11 mouse cellular contexts compared by ENCODE assay signal in genomic region chr7:45642083-45642482, GRCm38 (mm10). TPM values are rescaled to one million over a fixed set of nuclear protein-coding genes. Genes with fewer than 3 reads are reported as not detected.
DNase-seq lines count a peak whose midpoint lies in the region; ATAC-seq lines count a peak whose summit lies in the region.
"Had no signal": no experiment of that assay in that cellular context is flagged by ENCODE, and none has a peak within 500 bp of the region (broad histone marks: within the 10 kb centered on the region; RNA-seq: fewer than 3 reads in every experiment).

No protein-coding gene starts in this region.

- H3K27me3 ChIP-seq in heart, embryonic 11.5 days (ENCODE audit: control insufficient read depth, insufficient read depth, low read length), result no peaks in the 10 kb centered on the region; the same call in 1 of the 2 replicates
- H3K27me3 ChIP-seq in embryonic facial prominence, embryonic 14.5 days (replicated peaks; ENCODE audit: control insufficient read depth, insufficient read depth, low read length), result no peaks in the 10 kb centered on the region
- no peaks in the 10 kb centered on the region for H3K27me3 ChIP-seq in limb, embryonic 11.5 days (ENCODE audit: control insufficient read depth, insufficient read depth, low read length)

- DNase-seq in heart, postnatal 25 days (ENCODE audit: low spot score), result no peak
- DNase-seq in embryonic facial prominence, embryonic 14.5 days (ENCODE audit: low spot score), result no peak
- no peak for DNase-seq in limb, embryonic 11.5 days (ENCODE audit: low spot score)
- no peak for DNase-seq in right cerebral cortex, adult 2 months (ENCODE audit: low spot score in 2 of 2)
- no peak for DNase-seq in testis, postnatal 14 days (ENCODE audit: low spot score)
- DNase-seq in spleen, postnatal 14 days (ENCODE audit: low spot score in 2 of 2), result no peak
- DNase-seq: adrenal gland, adult 2 months had no signal

- H3K4me3 ChIP-seq in heart, embryonic 11.5 days (ENCODE audit: low read depth, low read length), result no peak overlapping the region
- peak overlapping the region; percentile 50 for H3K4me3 ChIP-seq in brown adipose tissue, adult 24 weeks (ENCODE audit: insufficient read depth, low read depth, low read length)
- H3K4me3 ChIP-seq in embryonic facial prominence, embryonic 14.5 days (ENCODE audit: low read depth, low read length), result peak overlapping the region; percentile 43
- no peak overlapping the region for H3K4me3 ChIP-seq in limb, embryonic 11.5 days (ENCODE audit: low read depth, low read length)
- H3K4me3 ChIP-seq: erythroblast, embryonic 14.5 days had no signal

- H3K36me3 ChIP-seq in heart, embryonic 11.5 days (ENCODE audit: control insufficient read depth, insufficient read depth, low read length), result no peaks in the 10 kb centered on the region
- no peaks in the 10 kb centered on the region; the same call in 1 of the 2 replicates for H3K36me3 ChIP-seq in embryonic facial prominence, embryonic 14.5 days (ENCODE audit: control insufficient read depth, insufficient read depth, low read length)
- H3K36me3 ChIP-seq in limb, embryonic 11.5 days (ENCODE audit: control insufficient read depth, insufficient read depth, low read length), result no peaks in the 10 kb centered on the region

- 0 out of 2 replicates have a peak overlapping the region, but pooled peaks have one; percentile 16 for H3K9ac ChIP-seq in heart, embryonic 11.5 days (ENCODE audit: low read depth, low read length)
- H3K9ac ChIP-seq in embryonic facial prominence, embryonic 14.5 days (ENCODE audit: low read depth, low read length), result peak overlapping the region; percentile 48
- no peak overlapping the region for H3K9ac ChIP-seq in limb, embryonic 11.5 days (ENCODE audit: low read length)

- ATAC-seq in heart, embryonic 11.5 days (replicated peaks; ENCODE audit: insufficient number of reproducible peaks, low FRiP score, low TSS enrichment), result no peak
- ATAC-seq in embryonic facial prominence, embryonic 14.5 days (ENCODE audit: low read depth), result no peak
- ATAC-seq in limb, embryonic 11.5 days (ENCODE audit: insufficient number of reproducible peaks, low FRiP score, low TSS enrichment, low read depth), result no peak

- H3K4me2 ChIP-seq in heart, embryonic 11.5 days, result no peak overlapping the region; the same call in 1 of the 2 replicates
- peak overlapping the region; percentile 81 for H3K4me2 ChIP-seq in embryonic facial prominence, embryonic 14.5 days (ENCODE audit: low read depth, low read length)
- peak overlapping the region; percentile 68 for H3K4me2 ChIP-seq in limb, embryonic 11.5 days (ENCODE audit: low read depth, severe bottlenecking)

- no peaks in the 10 kb centered on the region for H3K9me3 ChIP-seq in heart, embryonic 11.5 days (replicated peaks; ENCODE audit: control insufficient read depth, low read length)
- no peaks in the 10 kb centered on the region for H3K9me3 ChIP-seq in embryonic facial prominence, embryonic 14.5 days (ENCODE audit: control insufficient read depth, low read length)
- no peaks in the 10 kb centered on the region for H3K9me3 ChIP-seq in limb, embryonic 11.5 days (ENCODE audit: control insufficient read depth, low read length)

- H3K4me1 ChIP-seq in heart, embryonic 11.5 days (ENCODE audit: control insufficient read depth, insufficient read depth, low read length), result peaks cover 30% of the 10 kb centered on the region
- H3K4me1 ChIP-seq in brown adipose tissue, adult 24 weeks (ENCODE audit: control insufficient read depth, insufficient read depth, insufficient read length, low read length), result peaks cover 26% of the 10 kb centered on the region
- H3K4me1 ChIP-seq in embryonic facial prominence, embryonic 14.5 days (ENCODE audit: control insufficient read depth, insufficient read depth, low read length), result peaks cover 41% of the 10 kb centered on the region
- H3K4me1 ChIP-seq in limb, embryonic 11.5 days (ENCODE audit: control insufficient read depth, insufficient read depth, low read length), result peaks cover 17% of the 10 kb centered on the region

- 74% methylated on average over 5 of the region's 5 CpGs for WGBS in heart, embryonic 11.5 days (ENCODE audit: insufficient replicate concordance)
- WGBS in embryonic facial prominence, embryonic 14.5 days, result 71% methylated on average over 5 of the region's 5 CpGs
- WGBS in limb, embryonic 11.5 days, result 88% methylated on average over 5 of the region's 5 CpGs

- intact Hi-C loops in heart, postnatal 25 days (cut with DNase I), result no loop called here

- no peak overlapping the region for H3K27ac ChIP-seq in heart, embryonic 11.5 days (ENCODE audit: low read depth, low read length)
- H3K27ac ChIP-seq in brown adipose tissue, adult 24 weeks (replicated peaks; ENCODE audit: low read depth, low read length), result peak overlapping the region; percentile 73
- 0 out of 2 replicates have a peak overlapping the region, but pooled peaks have one; percentile 74 for H3K27ac ChIP-seq in embryonic facial prominence, embryonic 14.5 days (replicated peaks; ENCODE audit: low read depth, low read length)
- H3K27ac ChIP-seq in limb, embryonic 11.5 days (replicated peaks; ENCODE audit: low read depth, low read length), result no peak overlapping the region

RNA-seq across cellular contexts. Expression of gene Mamstr, which starts 2.3 kb away (rescaled TPM):
- polyA plus RNA-seq in heart, embryonic 11.5 days (2014; fragmentation: Nextera tagmentation; extraction: Ambion mirVana), result 3.4 and 4.0 TPM in 2 replicates
- total RNA-seq in heart, postnatal 25 days (2021), result 1 to 10 TPM; 6.0 to 8.4 TPM
- polyA plus RNA-seq in brown adipose tissue, adult 24 weeks (2012; ENCODE audit: insufficient read depth, insufficient read length, missing spikeins), result 1.5 TPM in 1 of 2 replicates, not detected in the other
- 23.3 and 28.8 TPM in 2 replicates for polyA plus RNA-seq in embryonic facial prominence, embryonic 14.5 days (2014; fragmentation: Nextera tagmentation; extraction: Ambion mirVana)
- polyA plus RNA-seq in limb, embryonic 11.5 days (2014; fragmentation: Nextera tagmentation; extraction: Ambion mirVana), result 2.8 and 5.1 TPM in 2 replicates
- polyA plus RNA-seq: erythroblast, embryonic 14.5 days had no signal

RNA-seq across cellular contexts. Expression of gene Rasip1, which starts 14.8 kb away (rescaled TPM):
- polyA plus RNA-seq in heart, embryonic 11.5 days (2014; fragmentation: Nextera tagmentation; extraction: Ambion mirVana), result 13.9 and 14.5 TPM in 2 replicates
- total RNA-seq in heart, postnatal 25 days (2021), result 10 to 100 TPM; 26.3 to 33.6 TPM
- polyA plus RNA-seq in brown adipose tissue, adult 24 weeks (2012; ENCODE audit: insufficient read depth, insufficient read length, missing spikeins), result 4.3 and 9.3 TPM in 2 replicates
- polyA plus RNA-seq in embryonic facial prominence, embryonic 14.5 days (2014; fragmentation: Nextera tagmentation; extraction: Ambion mirVana), result 10.4 and 11.1 TPM in 2 replicates
- 5.8 and 6.4 TPM in 2 replicates for polyA plus RNA-seq in limb, embryonic 11.5 days (2014; fragmentation: Nextera tagmentation; extraction: Ambion mirVana)

RNA-seq across cellular contexts. Expression of gene Izumo1, which starts 20.5 kb away (rescaled TPM):
- polyA plus RNA-seq in heart, embryonic 11.5 days (2014; fragmentation: Nextera tagmentation; extraction: Ambion mirVana), result 0.34 and 0.35 TPM in 2 replicates
- under 1 TPM; 0.21 to 0.39 TPM for total RNA-seq in heart, postnatal 25 days (2021)
- 0.63 TPM in 1 of 2 replicates, not detected in the other for polyA plus RNA-seq in brown adipose tissue, adult 24 weeks (2012; ENCODE audit: insufficient read depth, insufficient read length, missing spikeins)
- 0.19 and 0.30 TPM in 2 replicates for polyA plus RNA-seq in embryonic facial prominence, embryonic 14.5 days (2014; fragmentation: Nextera tagmentation; extraction: Ambion mirVana)
- polyA plus RNA-seq in limb, embryonic 11.5 days (2014; fragmentation: Nextera tagmentation; extraction: Ambion mirVana), result not detected in 2 replicates
- polyA plus RNA-seq: erythroblast, embryonic 14.5 days had no signal

RNA-seq across cellular contexts. Expression of gene Fut2, which starts 24.1 kb away (rescaled TPM):
- polyA plus RNA-seq in heart, embryonic 11.5 days (2014; fragmentation: Nextera tagmentation; extraction: Ambion mirVana), result 0.56 and 1.0 TPM in 2 replicates
- under 1 TPM; 0.47 to 0.78 TPM for total RNA-seq in heart, postnatal 25 days (2021)
- not detected in 2 replicates for polyA plus RNA-seq in brown adipose tissue, adult 24 weeks (2012; ENCODE audit: insufficient read depth, insufficient read length, missing spikeins)
- 1.9 and 2.2 TPM in 2 replicates for polyA plus RNA-seq in embryonic facial prominence, embryonic 14.5 days (2014; fragmentation: Nextera tagmentation; extraction: Ambion mirVana)
- 0.12 and 0.28 TPM in 2 replicates for polyA plus RNA-seq in limb, embryonic 11.5 days (2014; fragmentation: Nextera tagmentation; extraction: Ambion mirVana)
- polyA plus RNA-seq: adrenal gland, adult 2 months had no signal

RNA-seq across cellular contexts. Expression of gene Fut1, which starts 25.0 kb away (rescaled TPM):
- not detected in 2 replicates for polyA plus RNA-seq in heart, embryonic 11.5 days (2014; fragmentation: Nextera tagmentation; extraction: Ambion mirVana)
- not detected for total RNA-seq in heart, postnatal 25 days (2021)
- not detected in 2 replicates for polyA plus RNA-seq in brown adipose tissue, adult 24 weeks (2012; ENCODE audit: insufficient read depth, insufficient read length, missing spikeins)
- 1.3 and 2.1 TPM in 2 replicates for polyA plus RNA-seq in embryonic facial prominence, embryonic 14.5 days (2014; fragmentation: Nextera tagmentation; extraction: Ambion mirVana)
- polyA plus RNA-seq in limb, embryonic 11.5 days (2014; fragmentation: Nextera tagmentation; extraction: Ambion mirVana), result 0.07 TPM in 1 of 2 replicates, not detected in the other
- total RNA-seq: adrenal gland, adult 2 months had no signal
- polyA plus RNA-seq: adrenal gland, adult 2 months; erythroblast, embryonic 14.5 days; liver, embryonic 16.5 days had no signal

Comparison
In these comparisons a context has a peak if more than half of its experiments do, and no peak if none do; other contexts are left out.
1. H3K27ac ChIP-seq: peak in brown adipose tissue, adult 24 weeks (single experiment) and embryonic facial prominence, embryonic 14.5 days (single experiment); none in heart, embryonic 11.5 days (single experiment) and limb, embryonic 11.5 days (single experiment).
2. H3K4me3 ChIP-seq: peak in brown adipose tissue, adult 24 weeks (single experiment) and embryonic facial prominence, embryonic 14.5 days (single experiment); none in heart, embryonic 11.5 days (single experiment) and limb, embryonic 11.5 days (single experiment).